Mouse (Mus musculus) skeletal muscle tissue, adult 2 months (tissue): ENCODE results near the gene Prkg1.
"Not testable (repeated sequence)": the region's sequence is repeated elsewhere in the genome, so short reads cannot be mapped to it uniquely, and the experiment has no call there.

Experiments
- DNase-seq: peaks from one replicate; pipeline ENCODE4 v3.0.0-alpha.2; 2012; ENCODE audit warnings: low read depth, low spot score

The Prkg1 gene

GRCm38 (mm10) chr19:31433446-31433845 lies 331.4 kb downstream of the Prkg1 start:
- no peak for DNase-seq

GRCm38 (mm10) chr19:31431411-31431810 lies 333.4 kb downstream of the Prkg1 start:
- no peak for DNase-seq

DNA sequence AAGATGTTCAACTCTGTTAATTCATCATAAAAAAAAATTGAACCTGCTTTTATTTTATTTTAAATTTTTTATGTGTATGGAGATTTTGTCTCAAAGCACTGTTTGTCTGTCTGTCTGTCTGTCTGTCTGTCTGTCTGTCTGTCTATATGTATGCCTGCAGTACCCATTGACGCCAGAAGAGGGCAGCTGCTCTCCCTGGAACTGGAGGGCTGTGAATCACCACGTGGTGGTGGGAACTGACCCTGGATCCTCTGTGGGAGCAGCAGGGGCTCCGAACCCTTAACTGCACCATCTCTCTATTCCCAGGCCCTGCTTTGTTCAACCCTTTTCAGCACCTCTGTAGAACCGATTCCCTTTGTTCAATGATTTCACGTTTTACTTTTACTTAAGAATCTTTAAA lies 338.7 kb downstream of the Prkg1 start:
- no peak for DNase-seq

DNA sequence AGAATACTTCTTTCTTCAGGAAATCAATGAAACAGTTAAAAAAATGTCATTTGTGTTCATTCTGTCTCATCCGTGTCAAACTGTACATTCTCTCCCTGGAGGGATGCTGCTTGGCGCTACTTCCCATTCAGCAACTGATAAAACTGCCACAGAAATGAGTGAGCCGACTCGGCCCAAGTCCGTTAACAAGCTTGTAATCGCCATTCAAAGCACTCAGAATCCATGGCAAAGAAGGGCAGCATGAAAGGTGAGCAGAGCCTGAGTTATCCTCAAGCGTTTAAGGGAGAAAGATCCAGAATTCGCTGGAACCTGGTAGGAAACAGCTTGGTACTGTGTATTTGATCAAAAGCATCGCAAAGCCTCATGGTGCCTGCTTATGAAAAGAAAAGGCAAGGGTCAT lies 339.6 kb downstream of the Prkg1 start:
- DNase-seq, result no peak

GRCm38 (mm10) chr19:31424319-31424718 lies 340.5 kb downstream of the Prkg1 start:
- no peak for DNase-seq

DNA sequence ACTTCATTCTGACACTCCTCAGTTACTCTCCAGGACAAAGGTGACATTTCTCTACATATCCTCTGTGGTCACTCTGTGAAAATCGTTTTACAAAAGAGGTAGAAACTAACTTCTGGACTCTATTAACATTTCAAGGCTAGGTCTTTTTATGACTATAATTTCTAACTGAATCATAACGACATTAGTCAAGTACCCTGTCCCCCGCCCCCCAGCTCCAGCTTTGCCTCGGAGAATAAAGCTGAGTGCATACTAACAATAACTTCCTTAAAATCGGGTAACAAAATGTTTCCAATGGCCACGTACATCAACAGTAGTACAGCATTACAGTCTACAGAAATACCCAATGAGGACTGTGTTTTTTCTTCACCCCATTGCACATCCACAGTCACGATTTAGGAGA lies 351.3 kb downstream of the Prkg1 start:
- no peak for DNase-seq

GRCm38 (mm10) chr19:31396096-31396495 lies 368.7 kb downstream of the Prkg1 start:
- no peak for DNase-seq

DNA sequence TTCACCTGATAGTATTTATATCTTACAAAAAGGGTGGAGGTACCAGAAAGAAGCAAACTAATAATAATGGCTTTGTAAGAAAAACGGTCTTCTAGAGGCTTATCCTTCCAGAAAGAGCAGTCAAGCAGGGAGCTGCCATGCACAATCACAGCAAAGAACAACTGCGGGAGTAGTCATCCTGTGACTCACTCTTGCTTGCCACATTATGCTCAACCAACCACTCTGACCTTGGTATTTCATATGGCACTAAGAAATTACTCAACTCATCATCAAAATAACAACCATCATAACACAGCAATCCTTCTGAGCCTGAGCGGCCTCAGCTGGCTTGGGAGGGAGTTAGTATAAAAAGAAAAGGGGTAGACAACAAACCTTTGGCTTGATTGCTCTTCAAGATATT lies 379.5 kb downstream of the Prkg1 start:
- no peak for DNase-seq

DNA sequence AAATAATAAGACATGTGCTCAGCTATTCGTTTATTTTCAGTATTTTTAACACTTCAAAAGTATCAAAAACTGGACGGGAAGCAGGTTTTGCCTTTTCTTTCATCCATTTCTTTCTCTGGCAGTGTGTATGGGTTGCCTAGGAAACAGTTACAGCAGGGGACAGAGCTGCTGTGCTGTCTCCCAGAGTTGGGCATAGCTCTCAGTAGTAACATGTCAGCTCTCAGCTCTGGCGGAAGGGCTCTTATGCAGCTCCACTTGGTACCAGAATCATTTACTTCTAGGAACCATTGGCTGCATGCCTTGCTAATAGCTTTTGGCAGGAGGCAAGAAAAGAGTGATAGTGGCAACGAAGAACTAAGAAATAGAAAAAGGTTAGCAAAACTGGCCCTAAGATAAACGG lies 381.0 kb downstream of the Prkg1 start:
- DNase-seq, result no peak

DNA sequence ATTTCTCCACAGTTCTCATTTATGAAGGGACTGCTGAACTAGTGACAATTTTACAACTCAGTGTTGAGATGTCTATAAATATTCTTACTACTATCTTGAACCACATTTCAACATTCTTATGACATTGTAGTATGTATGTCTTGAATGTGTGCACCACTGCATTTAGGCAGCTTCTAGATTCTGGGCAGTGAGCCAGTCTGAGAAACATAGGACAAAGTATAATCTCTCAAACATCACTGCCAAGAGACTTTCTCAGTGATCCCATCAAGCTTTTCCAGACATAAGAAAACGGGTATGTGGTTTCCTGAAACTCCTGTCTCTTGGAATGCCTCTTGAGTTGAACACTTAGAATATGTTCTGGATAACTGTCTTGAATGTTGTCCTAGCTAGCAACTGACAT lies 394.7 kb downstream of the Prkg1 start:
- DNase-seq, result no peak

- DNase-seq, result no peak
Measured at GRCm38 (mm10) chr19:31369116-31369515, 395.7 kb downstream of the Prkg1 start.

GRCm38 (mm10) chr19:31362051-31362450 lies 402.8 kb downstream of the Prkg1 start:
- no peak for DNase-seq

DNA sequence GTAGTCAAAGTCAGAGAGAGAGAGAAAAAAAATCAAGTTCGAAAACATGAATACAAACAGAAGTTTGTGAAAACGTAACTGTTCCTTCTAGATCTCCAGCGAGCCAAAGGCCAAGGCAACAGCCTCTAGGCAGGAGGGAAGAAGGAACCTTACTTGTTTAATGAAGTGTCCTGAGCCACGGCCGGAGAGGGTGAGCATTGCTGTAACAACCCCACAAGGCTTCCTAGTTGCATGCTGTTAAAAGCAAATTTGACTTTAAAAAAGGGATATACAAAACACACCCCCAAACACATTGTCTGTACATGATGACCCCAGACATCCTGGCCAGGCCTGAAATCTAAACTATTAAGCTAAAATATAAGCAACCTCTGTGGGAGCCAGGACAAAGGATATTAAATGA lies 403.3 kb downstream of the Prkg1 start:
- DNase-seq, result no peak

DNA sequence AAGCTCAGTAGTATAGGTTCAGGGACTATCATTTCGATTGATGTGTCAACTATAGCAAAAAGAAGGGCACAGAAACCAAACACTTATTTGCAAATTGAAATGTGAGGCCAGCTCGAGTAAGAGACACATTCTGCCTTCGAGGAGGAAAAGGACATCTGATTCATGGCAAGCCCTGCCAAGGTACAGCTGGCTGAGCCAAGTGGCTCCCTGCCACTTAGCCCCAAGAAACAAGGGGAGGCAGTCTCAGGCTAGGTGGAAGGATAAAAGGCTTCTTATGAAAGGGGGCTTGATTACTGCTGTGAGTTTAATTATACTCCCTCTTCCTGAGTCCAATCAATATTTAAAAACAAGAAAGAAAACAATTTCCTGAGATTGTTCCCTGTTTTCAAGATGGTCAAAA lies 403.7 kb downstream of the Prkg1 start:
- DNase-seq, result peak; percentile 13

- DNase-seq, result no peak
Measured at GRCm38 (mm10) chr19:31354959-31355358, 409.9 kb downstream of the Prkg1 start.

DNA sequence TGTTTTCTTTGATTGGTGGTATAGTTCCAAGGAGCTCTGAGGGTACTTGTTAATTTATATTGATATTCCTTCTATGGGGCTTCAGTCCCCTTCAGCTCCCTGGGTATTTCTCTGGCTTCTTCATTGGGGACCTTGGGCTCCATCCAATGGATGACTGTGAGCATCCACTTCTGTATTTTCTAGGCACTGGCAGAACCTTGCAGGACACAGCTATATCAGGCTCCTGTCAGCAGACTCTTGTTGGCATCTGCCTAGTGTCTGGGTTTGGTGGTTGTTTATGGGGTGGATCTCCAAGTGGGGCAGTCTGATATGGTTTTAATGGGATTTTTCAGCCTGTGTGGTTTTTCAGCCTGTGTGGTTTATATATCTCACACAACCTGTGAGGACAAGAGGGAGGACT lies 412.0 kb downstream of the Prkg1 start:
- not testable (repeated sequence) for DNase-seq

DNA sequence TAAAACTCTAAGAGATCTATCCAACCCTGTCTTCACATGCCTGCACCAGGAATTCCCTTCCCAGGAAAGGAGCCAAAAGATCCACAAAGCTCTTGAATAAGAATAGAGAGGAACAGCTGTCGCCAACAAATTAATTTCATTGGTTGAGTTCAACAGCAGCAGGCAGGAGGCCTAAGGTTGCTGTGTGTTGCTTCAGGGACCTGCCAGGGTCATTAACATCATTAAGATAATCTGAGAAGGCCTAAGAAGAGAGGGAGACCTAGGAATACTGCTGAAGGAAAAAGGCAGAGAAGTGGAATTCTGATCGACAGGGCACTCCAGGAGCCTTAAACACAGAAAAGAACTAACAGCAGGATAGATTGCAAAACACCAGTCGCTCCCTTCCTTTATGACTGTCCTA lies 413.0 kb downstream of the Prkg1 start:
- no peak for DNase-seq

DNA sequence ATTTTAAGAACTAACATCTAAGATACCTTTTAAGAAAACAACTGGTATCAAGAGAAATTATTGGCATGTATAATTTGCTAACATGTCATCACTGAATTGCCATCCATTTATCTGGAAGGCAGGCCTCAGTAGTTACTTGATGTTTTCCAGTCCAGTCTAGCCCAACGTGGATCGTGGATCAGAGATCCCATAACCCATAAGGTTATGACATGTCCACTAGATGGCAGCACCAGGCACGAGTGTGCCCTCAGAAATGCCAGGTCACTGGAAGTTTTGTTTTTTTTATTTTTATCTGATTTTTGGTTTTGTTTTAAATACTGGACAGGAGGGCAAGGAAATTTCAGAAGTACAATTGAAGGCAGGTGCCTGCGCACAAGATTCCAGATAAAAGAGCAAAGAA lies 422.7 kb downstream of the Prkg1 start:
- peak; percentile 32 for DNase-seq

- no peak for DNase-seq
Measured at GRCm38 (mm10) chr19:31340898-31341297, 423.9 kb downstream of the Prkg1 start.

- no peak for DNase-seq
Measured at GRCm38 (mm10) chr19:31338355-31339101, 426.3 kb downstream of the Prkg1 start.

GRCm38 (mm10) chr19:31337863-31338217 lies 427.0 kb downstream of the Prkg1 start:
- peak; percentile 18 for DNase-seq

DNA sequence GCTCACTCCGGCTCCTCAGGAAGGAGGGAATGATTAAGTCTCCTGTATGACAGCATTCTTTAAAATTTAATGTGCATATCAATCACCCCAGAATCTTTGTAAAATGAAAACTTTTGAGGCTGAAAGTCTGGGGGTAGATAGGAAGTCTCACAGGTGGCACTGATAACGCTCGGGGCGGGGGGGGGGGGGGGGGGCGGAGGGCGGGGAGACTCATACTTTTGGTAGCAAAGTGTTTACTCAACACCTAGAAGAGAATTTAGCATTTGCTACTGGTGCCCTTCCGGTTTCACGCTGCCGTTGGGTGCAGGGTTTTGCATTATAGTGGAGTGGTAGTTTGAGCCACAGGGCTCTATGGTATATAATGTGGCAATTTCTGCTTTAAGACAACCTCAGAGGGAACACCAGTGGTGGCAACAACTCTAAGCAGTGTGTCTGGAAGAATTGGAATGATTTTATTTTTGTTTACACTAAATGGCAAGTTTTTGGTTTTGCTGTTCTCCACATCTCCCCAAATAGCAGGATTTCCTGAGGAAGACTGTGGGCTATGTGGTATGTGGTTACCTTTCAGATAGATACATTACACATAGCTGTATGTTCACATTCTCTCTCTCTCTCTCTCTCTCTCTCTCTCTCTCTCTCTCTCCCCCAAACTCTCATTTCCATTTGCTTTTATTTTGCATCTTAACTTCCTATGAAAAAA lies 427.5 kb downstream of the Prkg1 start:
- DNase-seq, result no peak

DNA sequence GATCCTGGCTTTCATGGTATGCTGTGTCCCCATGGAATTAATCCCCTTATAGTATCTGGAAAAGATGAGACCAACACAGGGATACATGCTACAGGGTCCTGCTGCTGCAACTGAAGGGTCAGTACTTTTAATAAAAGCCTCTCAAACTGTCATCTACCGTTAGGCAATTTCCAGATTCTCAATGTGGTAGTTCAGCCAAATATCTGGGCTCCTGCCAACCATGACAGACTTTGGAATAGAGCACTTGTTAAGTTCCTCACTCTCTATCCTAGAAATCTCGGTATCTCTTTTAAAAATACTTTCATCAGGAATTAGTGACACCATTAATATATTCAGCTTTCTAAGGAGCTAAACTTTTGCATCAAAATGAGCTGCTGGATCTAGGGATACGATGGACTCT lies 428.5 kb downstream of the Prkg1 start:
- no peak for DNase-seq
